Mouse (Mus musculus): ENCODE measurements at regions not wholly inside any gene's neighbourhood (a gene's known extent, or its start where the extent isn't known, plus 50 kb on each side); places are given as distances from the start of the nearest gene placed in this dataset.

DNA sequence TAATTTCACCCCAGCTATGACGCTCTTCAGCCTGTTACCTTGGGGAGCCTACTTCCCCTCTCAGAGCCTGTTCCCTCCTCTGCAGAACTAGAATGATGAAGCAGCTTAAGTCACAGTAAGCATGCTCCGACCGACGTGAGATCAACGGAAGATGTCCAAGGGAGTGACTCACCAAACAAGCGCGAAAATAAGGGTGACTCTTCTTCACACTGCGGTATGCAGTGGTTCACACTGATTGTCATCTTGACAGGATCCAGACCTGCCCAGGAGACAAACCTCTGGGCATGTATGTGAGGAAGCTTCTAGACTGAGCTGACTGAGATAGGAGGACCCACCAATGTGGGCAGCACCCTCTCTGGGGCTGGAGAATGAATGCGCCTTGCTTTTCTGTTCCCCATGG is 116.3 kb upstream of the Tpm1 start:
- H3K36me3 ChIP-seq (ENCODE audit: control insufficient read depth, insufficient read depth, low read length, poor library complexity, severe bottlenecking): no peaks in the 10 kb centered on the region
- DNase-seq (ENCODE audit: low read depth, low spot score): no peak
- in situ Hi-C loops (cut with MboI; ENCODE audit: low sequenced_read_pairs in 2 of 2, unreplicated experiment in 2 of 2): no loop called here
- TF ChIP-seq ZNF384 (IDR thresholded peaks at IDR 0.05; ENCODE audit: low read depth, low read length): no peak
- no peak for TF ChIP-seq ZC3H11A (IDR thresholded peaks at IDR 0.05; ENCODE audit: borderline replicate concordance, low read depth, low read length)
- TF ChIP-seq CHD2 (IDR thresholded peaks at IDR 0.05; ENCODE audit: low read depth, low read length): no peak
- TF ChIP-seq MAFK (IDR thresholded peaks at IDR 0.05; ENCODE audit: insufficient read depth, low read depth, low read length): no peak
- TF ChIP-seq HCFC1 (IDR thresholded peaks at IDR 0.05; ENCODE audit: borderline replicate concordance, insufficient read depth, low read length): no peak
- no peak overlapping the region for H3K4me3 ChIP-seq (ENCODE audit: insufficient read depth in 1 of 2, low read depth in 1 of 2, low read length in 2 of 2, poor library complexity in 1 of 2, severe bottlenecking in 1 of 2)
- H3K27ac ChIP-seq (ENCODE audit: insufficient read depth, low read depth, low read length, poor library complexity, severe bottlenecking): no peak overlapping the region
- no peak overlapping the region for H3K9ac ChIP-seq (ENCODE audit: insufficient read depth, low read depth, low read length, poor library complexity, severe bottlenecking)
- peaks cover 0 to 2% of the 10 kb centered on the region in 2 experiments; a peak in 1 of 4 replicates for H3K4me1 ChIP-seq (ENCODE audit: control insufficient read depth in 2 of 2, insufficient read depth in 2 of 2, low read length in 2 of 2, poor library complexity in 1 of 2)
- no peaks in the 10 kb centered on the region for H3K9me3 ChIP-seq (ENCODE audit: control insufficient read depth, insufficient read depth, low read depth, low read length)

DNA sequence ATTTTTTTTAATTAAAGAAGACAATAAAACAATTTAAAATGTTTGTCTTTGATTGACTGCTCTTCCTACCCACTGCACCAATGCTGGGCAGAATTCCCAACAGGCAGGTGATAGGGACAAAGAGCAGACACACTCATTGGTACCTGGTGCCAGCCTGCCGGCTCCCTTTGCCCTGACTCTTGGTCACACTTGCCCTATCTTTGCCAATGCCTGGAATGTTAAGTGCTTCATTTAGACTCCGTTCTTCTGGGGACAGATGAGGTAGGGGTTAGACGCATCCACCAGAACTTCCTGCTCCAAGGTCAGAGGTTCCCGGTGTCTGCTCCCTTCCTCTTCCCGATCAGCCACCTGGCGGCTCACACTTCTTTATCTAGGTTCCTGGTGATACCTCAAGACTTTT is 114.5 kb upstream of the Tpm1 start:
- Histone ChIP-seq H3K4me3 (ENCODE audit: insufficient read depth in 1 of 2, low read depth in 1 of 2, low read length in 2 of 2, poor library complexity in 1 of 2, severe bottlenecking in 1 of 2) (no peak overlapping the region), H3K36me3 (ENCODE audit: control insufficient read depth, insufficient read depth, low read length, poor library complexity, severe bottlenecking) (peaks cover 2% of the 10 kb centered on the region; the same call in 1 of the 2 replicates), H3K9ac (ENCODE audit: insufficient read depth, low read depth, low read length, poor library complexity, severe bottlenecking) (no peak overlapping the region), H3K27ac (ENCODE audit: insufficient read depth, low read depth, low read length, poor library complexity, severe bottlenecking) (no peak overlapping the region), H3K4me1 (ENCODE audit: control insufficient read depth in 2 of 2, insufficient read depth in 2 of 2, low read length in 2 of 2, poor library complexity in 1 of 2) (peaks cover 0 to 4% of the 10 kb centered on the region in 2 experiments; a peak in 1 of 4 replicates), H3K9me3 (ENCODE audit: control insufficient read depth, insufficient read depth, low read depth, low read length) (no peaks in the 10 kb centered on the region)
- in situ Hi-C loops (cut with MboI; ENCODE audit: low sequenced_read_pairs in 2 of 2, unreplicated experiment in 2 of 2): no loop called here
- TF ChIP-seq ZNF384 (IDR thresholded peaks at IDR 0.05; ENCODE audit: low read depth, low read length): no peak
- TF ChIP-seq HCFC1 (IDR thresholded peaks at IDR 0.05; ENCODE audit: borderline replicate concordance, insufficient read depth, low read length): no peak
- DNase-seq (ENCODE audit: low read depth, low spot score): no peak

DNA sequence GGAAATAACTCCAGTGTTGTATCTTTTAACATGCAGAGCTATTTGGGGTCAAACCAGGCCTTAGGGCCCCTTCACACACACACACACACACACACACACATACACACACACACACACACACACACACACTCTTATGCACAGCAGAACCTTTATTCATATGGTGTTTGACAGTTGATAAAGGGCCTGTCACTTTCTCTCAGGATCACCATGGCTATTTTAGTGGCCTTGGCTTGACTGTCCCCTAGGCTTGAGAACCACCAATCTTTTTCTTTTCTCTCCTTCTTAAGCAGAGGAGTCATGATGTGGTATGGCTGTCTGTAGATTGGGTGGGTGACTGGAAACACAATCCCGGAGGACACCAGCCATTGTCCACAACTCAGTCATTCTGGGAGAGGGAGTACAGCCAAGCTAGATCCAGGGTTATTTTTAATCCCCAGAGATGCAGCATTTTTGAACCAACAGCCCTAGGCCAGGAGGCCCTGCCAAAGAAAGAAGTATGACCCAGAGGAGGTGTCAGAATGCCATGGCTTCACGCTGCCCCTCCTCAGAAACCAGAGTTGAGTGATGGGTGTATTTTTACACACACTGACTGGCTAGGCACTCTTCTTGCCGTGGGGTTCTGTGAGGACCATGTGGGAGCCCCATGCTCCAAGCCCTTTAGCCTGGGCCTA is 111.7 kb upstream of the Tpm1 start:
- peaks cover 2% of the 10 kb centered on the region; the same call in 1 of the 2 replicates for H3K36me3 ChIP-seq (ENCODE audit: control insufficient read depth, insufficient read depth, low read length, poor library complexity, severe bottlenecking)
- peaks cover 2 to 7% of the 10 kb centered on the region in 2 experiments; a peak in 2 of 4 replicates for H3K4me1 ChIP-seq (ENCODE audit: control insufficient read depth in 2 of 2, insufficient read depth in 2 of 2, low read length in 2 of 2, poor library complexity in 1 of 2)
- no peak for DNase-seq (ENCODE audit: low read depth, low spot score)
- H3K9ac ChIP-seq (ENCODE audit: insufficient read depth, low read depth, low read length, poor library complexity, severe bottlenecking): no peak overlapping the region
- no peaks in the 10 kb centered on the region for H3K9me3 ChIP-seq (ENCODE audit: control insufficient read depth, insufficient read depth, low read depth, low read length)
- in situ Hi-C loops (cut with MboI; ENCODE audit: low sequenced_read_pairs in 2 of 2, unreplicated experiment in 2 of 2): no loop called here
- no peak overlapping the region for H3K4me3 ChIP-seq (ENCODE audit: insufficient read depth in 1 of 2, low read depth in 1 of 2, low read length in 2 of 2, poor library complexity in 1 of 2, severe bottlenecking in 1 of 2)
- TF ChIP-seq ZNF384 (IDR thresholded peaks at IDR 0.05; ENCODE audit: low read depth, low read length) (no peak), CHD2 (IDR thresholded peaks at IDR 0.05; ENCODE audit: low read depth, low read length) (no peak), HCFC1 (IDR thresholded peaks at IDR 0.05; ENCODE audit: borderline replicate concordance, insufficient read depth, low read length) (no peak), MAFK (IDR thresholded peaks at IDR 0.05; ENCODE audit: insufficient read depth, low read depth, low read length) (no peak), ZC3H11A (IDR thresholded peaks at IDR 0.05; ENCODE audit: borderline replicate concordance, low read depth, low read length) (no peak)
- H3K27ac ChIP-seq (ENCODE audit: insufficient read depth, low read depth, low read length, poor library complexity, severe bottlenecking): no peak overlapping the region

DNA sequence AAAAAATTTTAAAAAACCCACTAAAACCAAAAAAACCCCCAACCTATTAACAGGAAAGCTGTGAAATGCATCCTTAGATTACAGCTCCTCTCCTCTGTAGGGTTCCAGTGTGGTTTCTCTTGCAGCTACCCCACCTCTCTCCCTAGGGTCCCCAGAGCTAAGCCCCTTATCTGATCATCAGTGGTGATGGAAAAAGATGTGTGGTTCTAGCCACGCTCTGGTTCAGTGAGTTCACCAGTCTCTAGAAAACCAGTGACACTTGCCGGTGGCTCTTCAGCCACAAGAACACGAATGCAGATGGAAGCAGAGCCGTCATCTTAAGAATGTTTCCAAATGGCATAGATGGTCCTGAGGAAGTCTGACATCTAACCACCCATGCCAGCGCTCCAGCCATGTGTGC is 111.1 kb upstream of the Tpm1 start:
- TF ChIP-seq CHD2 (IDR thresholded peaks at IDR 0.05; ENCODE audit: low read depth, low read length) (no peak), ZC3H11A (IDR thresholded peaks at IDR 0.05; ENCODE audit: borderline replicate concordance, low read depth, low read length) (no peak), HCFC1 (IDR thresholded peaks at IDR 0.05; ENCODE audit: borderline replicate concordance, insufficient read depth, low read length) (no peak), MAFK (IDR thresholded peaks at IDR 0.05; ENCODE audit: insufficient read depth, low read depth, low read length) (no peak), ZNF384 (IDR thresholded peaks at IDR 0.05; ENCODE audit: low read depth, low read length) (no peak)
- Histone ChIP-seq H3K9me3 (ENCODE audit: control insufficient read depth, insufficient read depth, low read depth, low read length) (no peaks in the 10 kb centered on the region), H3K27ac (ENCODE audit: insufficient read depth, low read depth, low read length, poor library complexity, severe bottlenecking) (0 out of 2 replicates have a peak overlapping the region, but pooled peaks have one; percentile 33), H3K4me1 (ENCODE audit: control insufficient read depth in 2 of 2, insufficient read depth in 2 of 2, low read length in 2 of 2, poor library complexity in 1 of 2) (peaks cover 2 to 9% of the 10 kb centered on the region in 2 experiments; a peak in 2 of 4 replicates), H3K4me3 (ENCODE audit: insufficient read depth in 1 of 2, low read depth in 1 of 2, low read length in 2 of 2, poor library complexity in 1 of 2, severe bottlenecking in 1 of 2) (no peak overlapping the region), H3K36me3 (ENCODE audit: control insufficient read depth, insufficient read depth, low read length, poor library complexity, severe bottlenecking) (peaks cover 2% of the 10 kb centered on the region; the same call in 1 of the 2 replicates), H3K9ac (ENCODE audit: insufficient read depth, low read depth, low read length, poor library complexity, severe bottlenecking) (no peak overlapping the region)
- in situ Hi-C loops (cut with MboI; ENCODE audit: low sequenced_read_pairs in 2 of 2, unreplicated experiment in 2 of 2): no loop called here
- DNase-seq (ENCODE audit: low read depth, low spot score): no peak

Data from ES-E14 (cell line).